Mouse (Mus musculus) hindbrain, embryonic 13.5 days (tissue): ENCODE data around the gene Atf6. TPM values are rescaled to one million over a fixed set of nuclear protein-coding genes. Genes with fewer than 3 reads are reported as not detected.
A peak's percentile ranks its signal among the peaks of the same experiment; 100 is the strongest.

Experiments used
- ATAC-seq: fragments of 200-750 bp; cut with Nextera tagmentation; 2 replicates; pipeline ENCODE4 v1.8.0; 2017; ENCODE audit warnings: moderate TSS enrichment; ENCODE audit not compliant: low FRiP score
- H3K27ac ChIP-seq: fragments of 300-500 bp; sonication (generic); 2 replicates; pipeline ENCODE4 v1.5.1; 2015; ENCODE audit warnings: inconsistent platforms, mild to moderate bottlenecking, moderate library complexity
- H3K27me3 ChIP-seq: fragments of 300-500 bp; sonication (generic); 2 replicates; pipeline ENCODE4 v1.6.1; 2015; ENCODE audit warnings: mild to moderate bottlenecking, inconsistent platforms
- H3K36me3 ChIP-seq: fragments of 300-500 bp; sonication (generic); 2 replicates; pipeline ENCODE4 v1.6.1; 2015; ENCODE audit warnings: mild to moderate bottlenecking, inconsistent platforms
- H3K4me1 ChIP-seq: fragments of 300-500 bp; sonication (generic); replicated peaks from 2 replicates; pipeline ENCODE4 v1.6.1; 2015; ENCODE audit warnings: inconsistent platforms
- H3K4me2 ChIP-seq: fragments of 300-500 bp; sonication (generic); 2 replicates; pipeline ENCODE4 v1.6.1; 2015; ENCODE audit warnings: inconsistent platforms, mild to moderate bottlenecking, moderate library complexity
- H3K4me3 ChIP-seq: fragments of 300-500 bp; sonication (generic); 2 replicates; pipeline ENCODE4 v1.5.1; 2015; ENCODE audit warnings: mild to moderate bottlenecking, inconsistent platforms
- H3K9ac ChIP-seq: fragments of 300-500 bp; sonication (generic); 2 replicates; pipeline ENCODE4 v1.6.1; 2015; ENCODE audit warnings: mild to moderate bottlenecking, inconsistent platforms
- H3K9me3 ChIP-seq: fragments of 300-500 bp; sonication (generic); 2 replicates; pipeline ENCODE4 v1.6.1; 2016; ENCODE audit warnings: inconsistent platforms
- WGBS: fragments of 180-500 bp; shearing (Covaris S2); methylation state at CpG from one replicate; pipeline ENCODE4 v1.1.7; 2015; 5-methylcytosine and 5-hydroxymethylcytosine counted together
- polyA plus RNA-seq: library from polyadenylated mRNA; unstranded; fragments of >200 nt; fragmentation: Nextera tagmentation; extraction: Ambion mirVana; gene quantifications from 2 replicates; pipeline ENCODE4 v1.2.1, GENCODE M21; 2015

The Atf6 gene
- polyA plus RNA-seq, 1 experiment from 2014 or later: 7.5 TPM

DNA sequence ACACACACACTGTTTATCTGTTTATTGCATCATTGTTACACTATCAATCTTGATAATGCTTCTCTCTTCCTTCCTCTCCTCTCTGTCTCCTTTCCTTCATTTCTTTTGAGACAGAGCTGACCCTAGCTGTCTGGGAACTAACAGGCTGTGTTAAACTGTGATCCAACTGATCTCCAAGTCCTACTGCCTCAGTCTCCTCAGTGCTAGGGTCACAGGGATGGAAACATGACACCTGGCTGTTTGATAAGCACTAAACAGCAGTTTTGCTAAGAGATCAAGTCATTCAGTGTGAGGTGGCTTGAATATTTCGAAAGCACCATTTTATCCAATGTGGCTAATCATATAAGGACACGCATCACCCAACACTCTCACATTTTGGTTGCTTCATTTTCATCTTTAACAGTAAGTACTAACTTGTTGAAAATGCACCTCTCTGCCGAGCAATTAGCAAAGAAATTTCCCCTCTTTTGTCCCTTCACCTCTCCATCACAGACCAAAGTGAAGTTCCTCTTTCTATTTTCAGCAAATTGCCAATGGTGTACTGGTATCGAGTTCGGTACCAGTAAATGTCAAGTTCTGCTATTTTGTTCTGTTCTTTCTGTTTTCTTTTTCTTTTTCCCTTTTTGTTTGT lies 29.2 kb upstream of the Atf6 start:
- no peak for ATAC-seq
- H3K36me3 ChIP-seq: no peaks in the 10 kb centered on the region
- no peaks in the 10 kb centered on the region for H3K4me1 ChIP-seq
- H3K9ac ChIP-seq: no peak overlapping the region
- no peak overlapping the region for H3K27ac ChIP-seq
- no peaks in the 10 kb centered on the region for H3K9me3 ChIP-seq
- no peak overlapping the region for H3K4me3 ChIP-seq
- H3K27me3 ChIP-seq: peaks cover 2% of the 10 kb centered on the region; the same call in 1 of the 2 replicates
- H3K4me2 ChIP-seq: no peak overlapping the region
- WGBS: 90% methylated on average over 5 of the region's 5 CpGs

GRCm38 (mm10) chr1:170894603-170895602 lies 27.3 kb upstream of the Atf6 start:
- H3K4me1 ChIP-seq: no peaks in the 10 kb centered on the region
- 61% methylated on average over 9 of the region's 9 CpGs for WGBS
- no peaks in the 10 kb centered on the region for H3K36me3 ChIP-seq
- no peak overlapping the region for H3K4me2 ChIP-seq
- no peaks in the 10 kb centered on the region for H3K9me3 ChIP-seq
- ATAC-seq: no peak
- peaks cover 2% of the 10 kb centered on the region; the same call in 1 of the 2 replicates for H3K27me3 ChIP-seq
- H3K27ac ChIP-seq: no peak overlapping the region
- H3K9ac ChIP-seq: no peak overlapping the region
- no peak overlapping the region for H3K4me3 ChIP-seq

DNA sequence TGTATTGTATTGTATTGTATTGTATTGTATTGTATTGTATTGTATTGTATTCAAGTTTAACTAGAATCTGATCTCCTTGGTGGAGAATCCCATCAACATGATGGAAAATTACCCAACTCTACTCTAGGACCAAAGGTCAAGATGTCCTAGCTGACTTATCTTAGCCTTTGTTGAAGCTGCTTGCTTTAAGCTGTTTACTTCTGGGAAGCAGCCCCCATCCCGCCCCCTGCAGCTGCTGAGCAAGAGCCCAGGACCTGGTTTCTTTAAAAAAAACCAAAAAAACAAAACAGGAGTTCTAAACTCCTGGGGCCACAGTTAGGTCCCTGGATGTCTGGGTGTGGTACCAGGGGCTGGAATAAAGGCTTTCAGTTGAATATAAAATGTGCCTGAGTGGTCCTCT lies 24.7 kb upstream of the Atf6 start:
- WGBS: 67% methylated on average over 1 of the region's 1 CpGs
- H3K4me3 ChIP-seq: no peak overlapping the region

GRCm38 (mm10) chr1:170891646-170892045 lies 24.1 kb upstream of the Atf6 start:
- H3K9ac ChIP-seq: no peak overlapping the region
- WGBS: 81% methylated on average over 2 of the region's 2 CpGs
- ATAC-seq: no peak
- H3K4me1 ChIP-seq: no peaks in the 10 kb centered on the region
- H3K27ac ChIP-seq: no peak overlapping the region
- no peaks in the 10 kb centered on the region for H3K9me3 ChIP-seq
- no peak overlapping the region for H3K4me2 ChIP-seq
- no peaks in the 10 kb centered on the region for H3K27me3 ChIP-seq
- H3K4me3 ChIP-seq: no peak overlapping the region
- no peaks in the 10 kb centered on the region for H3K36me3 ChIP-seq

More for the DNA sequence above, 24.7 kb upstream of the Atf6 start:
- H3K4me2 ChIP-seq: no peak overlapping the region
- peaks cover 1% of the 10 kb centered on the region; the same call in 1 of the 2 replicates for H3K27me3 ChIP-seq
- no peaks in the 10 kb centered on the region for H3K9me3 ChIP-seq
- no peak for ATAC-seq
- H3K9ac ChIP-seq: no peak overlapping the region
- no peak overlapping the region for H3K27ac ChIP-seq
- no peaks in the 10 kb centered on the region for H3K4me1 ChIP-seq
- H3K36me3 ChIP-seq: no peaks in the 10 kb centered on the region

- H3K4me1 ChIP-seq: peaks cover 3% of the 10 kb centered on the region
- WGBS: 70% methylated on average over 4 of the region's 4 CpGs
- no peak for ATAC-seq
These were observed 21.7 kb upstream of the Atf6 start for GRCm38 (mm10) chr1:170889310-170889709.

DNA sequence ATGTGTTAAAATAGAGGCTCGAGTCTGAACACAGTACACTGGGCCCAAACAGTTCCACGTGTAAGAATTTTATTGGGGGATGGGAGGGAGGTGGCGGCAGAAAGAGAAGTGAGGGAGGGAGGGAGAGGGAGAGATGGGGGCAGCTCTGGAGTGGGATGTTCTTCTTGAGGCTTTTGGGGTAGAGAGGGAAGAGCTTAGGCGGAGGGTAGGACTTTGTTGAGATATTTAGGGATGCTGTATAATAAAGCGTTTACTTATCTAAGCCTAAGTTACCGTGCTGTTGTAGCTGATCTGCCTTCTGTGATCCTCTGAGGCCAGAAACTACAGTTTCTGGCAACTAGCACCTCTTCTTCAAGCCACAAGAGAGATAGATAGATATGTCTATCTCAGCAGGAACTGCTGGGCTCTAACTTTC lies 18.5 kb upstream of the Atf6 start:
- H3K36me3 ChIP-seq: peaks cover 10% of the 10 kb centered on the region
- no peak overlapping the region for H3K4me3 ChIP-seq
- no peak overlapping the region for H3K4me2 ChIP-seq
- no peak overlapping the region for H3K27ac ChIP-seq
- ATAC-seq: peak; percentile 1; the same call in 1 of the 2 replicates
- H3K9me3 ChIP-seq: no peaks in the 10 kb centered on the region
- peaks cover 19% of the 10 kb centered on the region for H3K4me1 ChIP-seq
- 57% methylated on average over 6 of the region's 6 CpGs for WGBS
- no peaks in the 10 kb centered on the region for H3K27me3 ChIP-seq
- no peak overlapping the region; the same call in 1 of the 2 replicates for H3K9ac ChIP-seq

More at GRCm38 (mm10) chr1:170889310-170889709, 21.7 kb upstream of the Atf6 start:
- H3K9me3 ChIP-seq: no peaks in the 10 kb centered on the region
- no peaks in the 10 kb centered on the region for H3K36me3 ChIP-seq
- no peak overlapping the region for H3K9ac ChIP-seq
- H3K27ac ChIP-seq: no peak overlapping the region
- H3K27me3 ChIP-seq: no peaks in the 10 kb centered on the region
- no peak overlapping the region for H3K4me2 ChIP-seq
- H3K4me3 ChIP-seq: no peak overlapping the region

DNA sequence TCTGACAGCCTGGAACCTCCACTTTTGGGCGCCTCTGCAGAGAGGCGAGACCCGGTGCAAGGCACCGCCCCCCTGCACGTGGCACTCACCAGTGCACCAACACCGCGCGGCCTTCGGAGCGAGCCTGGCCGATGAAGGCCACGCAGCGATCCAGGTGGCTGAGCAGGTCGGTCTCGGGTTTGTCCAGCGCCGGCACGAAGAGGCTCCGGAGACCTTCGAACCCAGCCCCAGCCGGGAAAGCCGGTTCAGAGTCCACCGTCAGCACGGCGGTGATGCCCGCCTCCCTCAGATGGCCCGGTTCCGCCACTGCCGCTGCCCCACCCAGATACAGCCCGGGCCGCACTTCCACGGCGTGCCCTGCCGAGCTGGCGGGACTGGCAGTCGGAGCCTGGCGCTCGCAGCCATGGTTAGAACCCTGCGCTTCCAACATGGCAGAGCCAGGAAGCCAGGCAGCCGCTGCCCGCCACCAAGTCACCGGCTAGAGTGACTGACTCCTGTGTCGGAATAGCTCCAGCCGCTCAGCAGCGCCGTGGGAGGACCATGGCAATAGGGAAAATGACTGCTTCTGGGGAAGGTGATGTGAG lies 17.5 kb upstream of the Atf6 start, which contains the start of the genes Gm26620 and Dusp12:
Gene Gm26620 (plus strand): TSS at position 88 of the 584 bp plus-strand sequence.
Gene Dusp12 (minus strand): TSS at position 563 of the 584 bp plus-strand sequence.
- no peaks in the 10 kb centered on the region for H3K9me3 ChIP-seq
- peaks cover 19% of the 10 kb centered on the region for H3K4me1 ChIP-seq
- peak within 1 kb of the TSS; percentile 79 for H3K4me2 ChIP-seq
- peak; percentile 94 for ATAC-seq
- H3K36me3 ChIP-seq: peaks cover 20% of the 10 kb centered on the region
- peak within 1 kb of the TSS; percentile 93 for H3K9ac ChIP-seq
- peak within 1 kb of the TSS; percentile 93 for H3K4me3 ChIP-seq
- H3K27me3 ChIP-seq: no peaks in the 10 kb centered on the region
- 0% methylated on average over 46 of the region's 46 CpGs for WGBS
- peak within 1 kb of the TSS; percentile 92 for H3K27ac ChIP-seq

- peak overlapping the region; percentile 93 for H3K4me3 ChIP-seq
- H3K9me3 ChIP-seq: no peaks in the 10 kb centered on the region
- H3K27ac ChIP-seq: peak overlapping the region; percentile 92; the same call in 1 of the 2 replicates
- H3K36me3 ChIP-seq: peaks cover 25% of the 10 kb centered on the region
- WGBS: 34% methylated on average over 8 of the region's 8 CpGs
- no peaks in the 10 kb centered on the region for H3K27me3 ChIP-seq
- peak overlapping the region; percentile 79 for H3K4me2 ChIP-seq
- ATAC-seq: no peak; the same call in 1 of the 2 replicates
- peaks cover 19% of the 10 kb centered on the region for H3K4me1 ChIP-seq
- peak overlapping the region; percentile 93 for H3K9ac ChIP-seq
These were observed 16.8 kb upstream of the Atf6 start for GRCm38 (mm10) chr1:170884390-170884789.

- Histone ChIP-seq H3K4me1 (peaks cover 19% of the 10 kb centered on the region), H3K4me2 (no peak overlapping the region), H3K4me3 (no peak overlapping the region), H3K9ac (no peak overlapping the region), H3K9me3 (no peaks in the 10 kb centered on the region), H3K27ac (no peak overlapping the region), H3K27me3 (no peaks in the 10 kb centered on the region), H3K36me3 (peaks cover 33% of the 10 kb centered on the region)
- WGBS: 92% methylated on average over 5 of the region's 5 CpGs
- ATAC-seq: no peak
These were observed 15.4 kb upstream of the Atf6 start for GRCm38 (mm10) chr1:170882915-170883485.

DNA sequence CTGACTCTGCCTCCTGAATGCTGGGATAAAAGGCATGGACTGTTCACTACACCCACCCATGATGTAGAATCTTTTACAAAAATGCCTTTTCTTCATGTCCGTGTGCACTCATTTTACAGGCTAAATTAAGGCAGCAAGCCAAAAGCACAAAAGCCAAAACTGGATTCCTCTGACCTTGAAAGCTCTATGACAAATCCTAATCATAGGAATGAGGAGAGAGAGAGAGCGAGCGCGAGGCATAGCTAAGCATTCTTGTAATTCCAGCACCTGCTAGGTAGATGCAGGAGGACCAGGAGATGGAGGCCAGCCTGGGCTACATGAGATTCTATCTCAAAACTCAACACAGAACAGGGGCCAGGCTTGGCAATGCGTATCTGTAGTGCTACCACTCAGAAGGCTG lies 9.3 kb upstream of the Atf6 start:
- WGBS: 97% methylated on average over 5 of the region's 5 CpGs

DNA sequence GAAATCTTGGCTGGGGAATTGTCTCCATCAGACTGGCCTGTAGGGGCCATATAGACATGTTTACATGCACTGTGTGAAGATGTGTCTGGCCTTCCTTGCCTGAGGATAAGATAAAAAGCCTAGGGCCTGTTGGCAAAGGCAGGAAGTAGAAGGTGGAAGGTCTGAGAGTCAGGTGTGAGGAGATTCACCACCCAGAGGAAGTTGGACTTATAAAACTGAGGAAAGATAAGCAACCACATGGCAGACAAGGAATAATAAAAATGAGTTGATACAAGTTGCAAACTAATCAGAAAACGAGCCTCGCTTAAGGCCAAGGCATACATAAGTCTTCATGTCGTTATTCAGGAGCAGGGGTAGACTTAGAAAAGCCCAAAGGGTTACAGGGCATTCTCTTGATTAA lies 8.1 kb upstream of the Atf6 start:
- H3K27ac ChIP-seq: no peak overlapping the region
- H3K4me3 ChIP-seq: no peak overlapping the region
- no peaks in the 10 kb centered on the region for H3K9me3 ChIP-seq
- no peaks in the 10 kb centered on the region for H3K27me3 ChIP-seq
- no peak for ATAC-seq
- no peaks in the 10 kb centered on the region for H3K4me1 ChIP-seq
- 85% methylated on average over 3 of the region's 3 CpGs for WGBS
- H3K4me2 ChIP-seq: no peak overlapping the region
- no peak overlapping the region for H3K9ac ChIP-seq
- H3K36me3 ChIP-seq: peaks cover 59% of the 10 kb centered on the region

More for the DNA sequence above, 9.3 kb upstream of the Atf6 start:
- Histone ChIP-seq H3K36me3 (peaks cover 72% of the 10 kb centered on the region), H3K9me3 (no peaks in the 10 kb centered on the region), H3K27ac (no peak overlapping the region), H3K4me1 (no peaks in the 10 kb centered on the region), H3K9ac (no peak overlapping the region), H3K4me3 (no peak overlapping the region), H3K27me3 (no peaks in the 10 kb centered on the region), H3K4me2 (no peak overlapping the region)
- ATAC-seq: no peak

DNA sequence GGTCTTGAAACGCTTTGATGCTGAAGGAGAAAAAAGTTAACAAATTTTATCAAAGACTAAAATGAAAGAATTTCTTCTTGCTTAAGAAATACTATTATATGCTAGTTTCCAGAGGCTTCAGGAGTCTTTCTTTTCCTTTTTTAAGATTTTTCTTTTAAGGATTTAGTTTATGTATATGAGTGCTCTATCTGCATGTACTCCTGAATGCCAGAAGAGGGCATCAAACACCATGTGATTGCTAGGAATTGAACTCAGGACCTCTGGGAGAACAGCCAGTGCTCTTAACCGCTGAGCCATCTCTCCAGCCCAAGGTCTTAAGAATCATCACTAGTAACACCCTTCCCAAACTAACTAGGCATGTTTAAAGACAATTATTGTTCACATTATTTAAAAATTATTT lies 4.4 kb upstream of the Atf6 start:
- Histone ChIP-seq H3K9ac (no peak overlapping the region), H3K27me3 (no peaks in the 10 kb centered on the region), H3K36me3 (peaks cover 35% of the 10 kb centered on the region), H3K4me2 (no peak overlapping the region), H3K9me3 (no peaks in the 10 kb centered on the region), H3K4me1 (peaks cover 5% of the 10 kb centered on the region), H3K27ac (no peak overlapping the region), H3K4me3 (no peak overlapping the region)
- ATAC-seq: no peak
- 98% methylated on average over 2 of the region's 2 CpGs for WGBS
